Mouse (Mus musculus): ENCODE data around the gene Foxred2. TPM values are rescaled to one million over a fixed set of nuclear protein-coding genes. Genes with fewer than 3 reads are reported as not detected.

The Foxred2 gene
- polyA plus RNA-seq, 1 experiment: 9.7 TPM

GRCm38 (mm10) chr15:77934968-77935367, 21.6 kb downstream of the Foxred2 start:
- H3K27me3 ChIP-seq (ENCODE audit: control insufficient read depth, insufficient read depth, low read length): no peaks in the 10 kb centered on the region
- H3K27ac ChIP-seq (ENCODE audit: control insufficient read depth, insufficient read depth, low read length): no peak overlapping the region
- 82% methylated on average over 5 of the region's 5 CpGs for WGBS
- H3K4me3 ChIP-seq (ENCODE audit: control insufficient read depth, insufficient read depth, low read length): no peak overlapping the region
- H3K36me3 ChIP-seq (ENCODE audit: control insufficient read depth, insufficient read depth, low read length): no peaks in the 10 kb centered on the region
- peaks cover 5% of the 10 kb centered on the region for H3K4me1 ChIP-seq (replicated peaks; ENCODE audit: control insufficient read depth, insufficient read depth, low read length)
- TF ChIP-seq CTCF (IDR thresholded peaks at IDR 0.05; ENCODE audit: borderline replicate concordance, control insufficient read depth, extremely low read depth, insufficient read depth, low read length, poor library complexity) (no peak), POLR2A (IDR thresholded peaks at IDR 0.05; ENCODE audit: control insufficient read depth, extremely low read depth, insufficient read depth, low read length, poor library complexity) (no peak)
- no peak for DNase-seq

GRCm38 (mm10) chr15:77934326-77934725, 22.2 kb downstream of the Foxred2 start:
- Histone ChIP-seq H3K4me1 (replicated peaks; ENCODE audit: control insufficient read depth, insufficient read depth, low read length) (peaks cover 6% of the 10 kb centered on the region), H3K4me3 (ENCODE audit: control insufficient read depth, insufficient read depth, low read length) (no peak overlapping the region), H3K27me3 (ENCODE audit: control insufficient read depth, insufficient read depth, low read length) (no peaks in the 10 kb centered on the region), H3K36me3 (ENCODE audit: control insufficient read depth, insufficient read depth, low read length) (no peaks in the 10 kb centered on the region), H3K27ac (ENCODE audit: control insufficient read depth, insufficient read depth, low read length) (no peak overlapping the region)
- WGBS: 38% methylated on average over 11 of the region's 11 CpGs
- TF ChIP-seq CTCF (IDR thresholded peaks at IDR 0.05; ENCODE audit: borderline replicate concordance, control insufficient read depth, extremely low read depth, insufficient read depth, low read length, poor library complexity): no peak
- TF ChIP-seq POLR2A (IDR thresholded peaks at IDR 0.05; ENCODE audit: control insufficient read depth, extremely low read depth, insufficient read depth, low read length, poor library complexity): no peak
- no peak for DNase-seq

GRCm38 (mm10) chr15:77933770-77934169, 22.8 kb downstream of the Foxred2 start:
- Histone ChIP-seq H3K27me3 (ENCODE audit: control insufficient read depth, insufficient read depth, low read length) (no peaks in the 10 kb centered on the region), H3K4me1 (replicated peaks; ENCODE audit: control insufficient read depth, insufficient read depth, low read length) (peaks cover 8% of the 10 kb centered on the region), H3K36me3 (ENCODE audit: control insufficient read depth, insufficient read depth, low read length) (no peaks in the 10 kb centered on the region), H3K27ac (ENCODE audit: control insufficient read depth, insufficient read depth, low read length) (no peak overlapping the region), H3K4me3 (ENCODE audit: control insufficient read depth, insufficient read depth, low read length) (no peak overlapping the region)
- 1% methylated on average over 14 of the region's 14 CpGs for WGBS
- TF ChIP-seq CTCF (IDR thresholded peaks at IDR 0.05; ENCODE audit: borderline replicate concordance, control insufficient read depth, extremely low read depth, insufficient read depth, low read length, poor library complexity) (peak; percentile 96), POLR2A (IDR thresholded peaks at IDR 0.05; ENCODE audit: control insufficient read depth, extremely low read depth, insufficient read depth, low read length, poor library complexity) (no peak)
- peak; percentile 92 for DNase-seq

GRCm38 (mm10) chr15:77933222-77933621, 23.3 kb downstream of the Foxred2 start:
- WGBS: 69% methylated on average over 3 of the region's 3 CpGs
- no peak for DNase-seq
- Histone ChIP-seq H3K4me3 (ENCODE audit: control insufficient read depth, insufficient read depth, low read length) (no peak overlapping the region), H3K27ac (ENCODE audit: control insufficient read depth, insufficient read depth, low read length) (no peak overlapping the region), H3K4me1 (replicated peaks; ENCODE audit: control insufficient read depth, insufficient read depth, low read length) (peaks cover 8% of the 10 kb centered on the region), H3K27me3 (ENCODE audit: control insufficient read depth, insufficient read depth, low read length) (no peaks in the 10 kb centered on the region), H3K36me3 (ENCODE audit: control insufficient read depth, insufficient read depth, low read length) (no peaks in the 10 kb centered on the region)
- TF ChIP-seq CTCF (IDR thresholded peaks at IDR 0.05; ENCODE audit: borderline replicate concordance, control insufficient read depth, extremely low read depth, insufficient read depth, low read length, poor library complexity): no peak
- TF ChIP-seq POLR2A (IDR thresholded peaks at IDR 0.05; ENCODE audit: control insufficient read depth, extremely low read depth, insufficient read depth, low read length, poor library complexity): no peak

GRCm38 (mm10) chr15:77931689-77932016, 24.9 kb downstream of the Foxred2 start:
- Histone ChIP-seq H3K27me3 (ENCODE audit: control insufficient read depth, insufficient read depth, low read length) (no peaks in the 10 kb centered on the region), H3K4me3 (ENCODE audit: control insufficient read depth, insufficient read depth, low read length) (no peak overlapping the region), H3K36me3 (ENCODE audit: control insufficient read depth, insufficient read depth, low read length) (no peaks in the 10 kb centered on the region; the same call in 1 of the 2 replicates), H3K4me1 (replicated peaks; ENCODE audit: control insufficient read depth, insufficient read depth, low read length) (peaks cover 13% of the 10 kb centered on the region), H3K27ac (ENCODE audit: control insufficient read depth, insufficient read depth, low read length) (no peak overlapping the region)
- no peak for TF ChIP-seq POLR2A (IDR thresholded peaks at IDR 0.05; ENCODE audit: control insufficient read depth, extremely low read depth, insufficient read depth, low read length, poor library complexity)
- TF ChIP-seq CTCF (IDR thresholded peaks at IDR 0.05; ENCODE audit: borderline replicate concordance, control insufficient read depth, extremely low read depth, insufficient read depth, low read length, poor library complexity): no peak
- no peak for DNase-seq
- 67% methylated on average over 6 of the region's 6 CpGs for WGBS

GRCm38 (mm10) chr15:77930986-77931688, 25.4 kb downstream of the Foxred2 start:
- no peak for DNase-seq
- no peak for TF ChIP-seq POLR2A (IDR thresholded peaks at IDR 0.05; ENCODE audit: control insufficient read depth, extremely low read depth, insufficient read depth, low read length, poor library complexity)
- TF ChIP-seq CTCF (IDR thresholded peaks at IDR 0.05; ENCODE audit: borderline replicate concordance, control insufficient read depth, extremely low read depth, insufficient read depth, low read length, poor library complexity): no peak
- H3K27me3 ChIP-seq (ENCODE audit: control insufficient read depth, insufficient read depth, low read length): no peaks in the 10 kb centered on the region
- H3K27ac ChIP-seq (ENCODE audit: control insufficient read depth, insufficient read depth, low read length): no peak overlapping the region
- no peaks in the 10 kb centered on the region; the same call in 1 of the 2 replicates for H3K36me3 ChIP-seq (ENCODE audit: control insufficient read depth, insufficient read depth, low read length)
- no peak overlapping the region for H3K4me3 ChIP-seq (ENCODE audit: control insufficient read depth, insufficient read depth, low read length)
- WGBS: 86% methylated on average over 6 of the region's 6 CpGs
- peaks cover 13% of the 10 kb centered on the region for H3K4me1 ChIP-seq (replicated peaks; ENCODE audit: control insufficient read depth, insufficient read depth, low read length)
